Mouse (Mus musculus) Patski (cell line): ENCODE measurements around the gene Tmem178. TPM values are rescaled to one million over a fixed set of nuclear protein-coding genes. Genes with fewer than 3 reads are reported as not detected.
A peak's percentile ranks its signal among the peaks of the same experiment; 100 is the strongest.

ENCODE experiments used
- ATAC-seq: fragments of 100-300 bp; one replicate; pipeline ENCODE4 v1.8.0; 2021
- CTCF ChIA-PET: fragments of 350-600 bp; sonication (Branson Sonifier 250); formaldehyde crosslinking; loops from one replicate; lab custom pipeline; 2022; ENCODE audit warnings: inconsistent platforms; lab: Charles Lee
- POLR2A ChIA-PET: fragments of 350-600 bp; sonication (Branson Sonifier 250); formaldehyde crosslinking; loops from one replicate; lab custom pipeline; 2022; ENCODE audit warnings: antibody characterized with exemption, inconsistent platforms; lab: Charles Lee
- DNase-seq: peaks from one replicate; pipeline ENCODE4 v3.0.0-alpha.2; 2011; ENCODE audit warnings: low read depth, low spot score
- H3K27me3 ChIP-seq: fragments of 371-371 bp; one replicate; pipeline ENCODE4 v1.5.1; 2021
- CTCF ChIP-seq: fragments of 100-300 bp; IDR thresholded peaks from one replicate; pipeline ENCODE4 v1.5.1; 2021
- in situ Hi-C: fragments of 300-500 bp; cut with MboI; formaldehyde crosslinking; loops from 3 replicates; pipeline ENCODE4 v1.11.1; 2018; ENCODE audit warnings: low pct_unique_long_range_greater_than_20kb, mixed read lengths
- polyA plus RNA-seq: library from polyadenylated mRNA; unstranded; gene quantifications from one replicate; pipeline ENCODE4 v1.2.3, GENCODE M21; 2021

Tmem178 gene
- polyA plus RNA-seq, 1 experiment from 2014 or later = 13.4 TPM

DNA sequence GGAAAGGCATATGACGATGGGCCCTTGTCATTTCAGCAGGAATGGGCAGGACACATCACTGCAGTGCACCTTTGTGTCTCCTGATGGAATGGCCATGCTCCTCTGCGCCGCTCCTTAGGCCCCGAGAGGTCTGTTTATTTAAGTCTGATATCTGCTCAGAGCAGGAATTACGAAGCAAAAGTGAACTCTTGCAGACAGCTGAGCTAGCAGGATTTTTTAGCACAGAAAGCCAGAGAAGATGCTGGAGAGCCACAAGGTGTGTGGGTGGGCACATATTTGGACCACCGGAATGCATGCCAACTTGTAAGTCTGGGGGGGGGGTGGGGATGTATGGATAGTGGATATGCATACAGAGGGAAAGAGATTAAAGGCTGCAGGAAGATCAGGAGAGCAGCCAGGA is 13.9 kb downstream of the Tmem178 start:
- CTCF ChIA-PET = no interaction called here
- ATAC-seq (no peak), DNase-seq (no peak)
- H3K27me3 ChIP-seq = no peaks in the 10 kb centered on the region
- no peak for TF ChIP-seq CTCF
- in situ Hi-C loops = no loop called here
- POLR2A ChIA-PET = no interaction called here

DNA sequence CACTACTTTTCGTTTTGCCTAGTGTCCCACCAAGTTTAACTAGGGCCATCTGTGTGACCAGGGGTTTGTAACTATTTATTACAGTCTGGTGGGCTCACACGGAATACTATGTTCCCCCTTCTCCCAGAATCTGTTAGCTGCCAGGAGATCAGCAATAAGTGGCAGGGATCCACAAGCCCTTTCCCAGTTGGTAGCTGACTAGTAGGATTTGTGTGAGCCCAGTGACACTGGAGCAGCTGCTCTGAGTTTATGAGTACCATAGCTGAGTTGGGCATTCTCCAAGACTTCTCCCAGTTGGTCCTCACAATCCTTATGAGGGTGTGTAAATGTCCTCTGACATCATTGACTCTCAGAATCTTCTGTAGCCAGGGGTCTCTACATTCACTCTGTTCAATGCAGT is 15.4 kb downstream of the Tmem178 start:
- in situ Hi-C loops = no loop called here
- ChIA-PET CTCF (interaction anchor here (1.0 kb wide), 1 partner anchor 11 kb away, joined by 5 read pairs; no protein-coding TSS in a partner anchor), POLR2A (no interaction called here)
- ATAC-seq (no peak), DNase-seq (no peak)
- no peaks in the 10 kb centered on the region for H3K27me3 ChIP-seq
- no peak for TF ChIP-seq CTCF

DNA sequence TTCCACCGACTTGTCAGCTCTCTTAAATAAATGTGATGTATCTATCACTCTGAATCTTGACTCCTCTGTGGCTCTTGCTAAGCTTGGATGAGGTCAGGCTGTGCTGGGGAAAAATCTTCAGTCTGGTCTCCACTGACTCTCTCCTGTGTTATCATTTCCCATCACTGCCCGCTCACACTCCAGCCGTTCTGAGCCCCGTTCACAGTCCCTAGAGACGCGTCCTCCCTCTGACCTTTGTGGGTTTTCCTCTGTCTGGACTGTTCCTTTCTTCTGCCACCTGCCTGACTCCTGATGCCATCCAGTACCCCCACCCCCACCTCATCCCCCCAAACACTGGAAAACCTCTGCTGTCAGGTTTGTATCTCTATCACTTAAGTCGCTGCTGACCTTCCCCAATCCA is 23.0 kb downstream of the Tmem178 start:
- POLR2A ChIA-PET = no interaction called here
- no peaks in the 10 kb centered on the region for H3K27me3 ChIP-seq
- ATAC-seq (no peak), DNase-seq (no peak)
- TF ChIP-seq CTCF = no peak
- CTCF ChIA-PET = no interaction called here
- in situ Hi-C loops = no loop called here

DNA sequence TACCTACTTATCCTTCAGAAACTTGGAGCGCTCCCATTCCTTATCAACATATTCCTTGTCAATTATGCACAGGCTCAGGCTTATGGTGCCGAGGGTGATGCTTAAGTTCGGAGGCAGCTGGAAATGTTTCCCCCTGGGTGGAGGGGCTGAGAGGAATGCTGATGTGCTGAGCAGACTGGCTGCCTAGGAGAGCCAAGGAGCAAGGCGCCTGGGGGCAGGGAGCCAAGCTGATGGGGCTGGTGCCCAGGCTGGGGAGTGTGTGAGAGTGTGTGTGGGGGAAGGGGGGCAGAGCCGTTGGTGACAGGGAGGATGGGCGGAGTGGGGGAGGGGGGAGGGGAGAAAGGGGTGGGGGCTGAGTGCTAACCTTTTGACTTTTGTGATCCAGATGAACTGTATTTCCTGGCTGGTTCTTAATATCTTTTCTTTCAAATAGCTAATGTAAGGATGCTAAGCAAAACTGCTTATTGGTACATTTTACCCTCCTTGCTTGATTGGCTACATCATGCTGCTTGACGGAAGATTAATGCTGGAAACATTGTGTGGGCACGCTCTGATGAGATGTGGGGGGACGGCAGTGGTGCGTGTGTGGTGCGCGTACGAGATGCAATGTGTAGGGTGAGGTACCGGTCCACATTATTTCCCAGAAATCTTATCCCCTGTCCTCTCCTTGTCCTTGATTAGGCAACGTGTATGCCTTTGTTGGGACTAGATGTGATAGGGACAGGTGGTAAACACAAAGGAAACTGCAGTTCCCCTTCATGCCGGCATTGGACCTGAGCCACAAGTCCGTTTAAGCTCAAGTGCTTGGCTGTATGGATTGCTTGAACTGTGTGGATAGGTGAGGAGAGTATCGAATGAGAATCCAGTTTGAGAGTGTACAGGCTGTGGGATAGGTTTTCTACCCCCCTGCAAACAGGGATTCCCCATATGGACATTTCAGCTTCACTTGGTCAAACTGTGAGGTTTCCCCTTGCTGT is 25.5 kb downstream of the Tmem178 start:
- ChIA-PET CTCF (no interaction called here), POLR2A (no interaction called here)
- no peak for TF ChIP-seq CTCF
- no peak for DNase-seq
- H3K27me3 ChIP-seq = no peaks in the 10 kb centered on the region
- in situ Hi-C loops = no loop called here
- no peak for ATAC-seq

DNA sequence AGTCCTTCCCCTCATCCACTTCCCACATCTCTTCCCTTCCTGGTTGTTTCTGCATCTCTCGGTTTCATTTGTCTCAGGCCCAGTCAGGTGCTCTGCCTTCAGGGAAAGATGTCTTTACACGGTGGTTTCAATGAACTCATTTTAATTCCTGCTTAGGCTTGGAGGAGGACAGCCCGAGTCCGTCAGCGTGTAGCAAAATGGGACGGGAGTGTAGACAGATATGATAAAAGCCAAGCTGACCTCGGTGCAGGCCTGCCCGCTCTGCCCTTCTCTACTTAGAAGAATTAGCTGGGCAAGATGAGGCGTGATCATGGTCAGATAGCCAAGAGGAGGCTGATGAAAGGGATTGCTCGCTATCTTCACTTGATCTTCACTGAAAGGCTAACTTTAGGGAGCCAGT is 26.3 kb downstream of the Tmem178 start:
- DNase-seq (no peak), ATAC-seq (no peak)
- no peak for TF ChIP-seq CTCF
- in situ Hi-C loops = no loop called here
- ChIA-PET POLR2A (no interaction called here), CTCF (no interaction called here)
- H3K27me3 ChIP-seq = no peaks in the 10 kb centered on the region

DNA sequence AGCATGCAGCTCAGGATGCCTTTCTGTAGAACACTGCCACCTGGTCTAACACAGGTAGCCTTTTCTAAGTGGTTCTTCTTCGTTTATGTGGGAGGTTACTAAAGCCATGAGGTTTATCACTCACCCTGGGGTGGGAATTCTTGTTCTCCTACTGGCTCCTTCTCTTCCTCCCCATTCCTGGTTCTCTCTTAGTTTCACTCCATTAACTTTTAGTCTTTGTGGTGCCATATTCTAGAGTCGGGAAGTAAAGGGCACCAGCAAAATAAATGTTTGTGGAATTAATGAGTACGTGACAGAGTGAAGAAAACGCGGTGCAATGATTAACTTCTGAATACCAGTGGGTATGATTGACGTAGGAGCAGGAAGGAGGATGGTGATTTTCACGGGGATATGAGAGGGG is 28.5 kb downstream of the Tmem178 start:
- H3K27me3 ChIP-seq = no peaks in the 10 kb centered on the region
- in situ Hi-C loops = no loop called here
- no peak for TF ChIP-seq CTCF
- ATAC-seq (no peak), DNase-seq (no peak)
- CTCF ChIA-PET = no interaction called here
- POLR2A ChIA-PET = no interaction called here

DNA sequence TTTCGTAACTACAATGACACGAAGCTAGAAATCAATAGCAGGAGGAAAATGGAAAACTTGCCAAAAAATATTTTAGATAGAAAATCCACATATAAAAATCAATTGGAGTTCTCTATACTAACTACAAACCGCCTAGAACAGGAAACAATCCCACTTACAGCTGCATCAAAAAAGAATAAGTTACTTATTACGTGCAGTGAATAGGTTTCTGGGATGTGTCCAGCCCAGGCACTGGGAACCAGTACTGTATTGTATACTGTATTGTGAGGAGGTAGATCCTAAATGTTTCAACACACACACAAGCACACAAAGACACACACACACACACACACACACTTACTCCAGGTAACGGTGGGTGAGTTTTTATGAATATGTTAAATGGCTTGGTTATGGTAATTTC is 32.8 kb downstream of the Tmem178 start:
- CTCF ChIA-PET = no interaction called here
- ATAC-seq (no peak), DNase-seq (no peak)
- no peaks in the 10 kb centered on the region for H3K27me3 ChIP-seq
- no peak for TF ChIP-seq CTCF
- in situ Hi-C loops = no loop called here
- POLR2A ChIA-PET = no interaction called here

DNA sequence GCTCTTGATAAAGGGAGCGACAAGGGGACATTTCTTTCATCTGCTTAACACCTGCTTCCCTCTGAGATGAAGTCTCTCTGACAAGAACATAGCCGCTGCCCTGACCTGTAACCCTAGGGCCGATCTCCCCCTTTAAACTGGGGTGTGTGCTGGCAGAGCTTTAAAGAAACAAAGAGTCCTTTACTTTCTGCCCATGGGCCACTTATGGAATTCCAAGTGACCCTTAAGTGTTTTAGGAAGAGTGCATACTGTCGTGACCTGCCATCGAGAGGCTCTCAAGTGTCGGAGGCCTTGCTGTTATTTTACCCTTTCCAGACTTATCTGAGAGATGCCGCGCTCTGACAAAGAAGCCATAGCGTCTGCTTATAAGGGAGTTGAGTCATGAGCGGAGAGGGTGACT is 35.7 kb downstream of the Tmem178 start:
- ChIA-PET POLR2A (interaction anchor here (1.1 kb wide), 1 partner anchor 89 kb away, joined by 3 read pairs; no protein-coding TSS in a partner anchor), CTCF (interaction anchor here (1.2 to 1.8 kb wide), 7 partner anchors 14 to 207 kb away, joined by 3 to 5 read pairs (median 4); no protein-coding TSS in a partner anchor)
- ATAC-seq = no peak
- no peak for TF ChIP-seq CTCF
- in situ Hi-C loops = loop anchor here (5.0 kb wide), 2 partner anchors 88 to 208 kb away; no protein-coding TSS in a partner anchor
- H3K27me3 ChIP-seq = no peaks in the 10 kb centered on the region
- no peak for DNase-seq

DNA sequence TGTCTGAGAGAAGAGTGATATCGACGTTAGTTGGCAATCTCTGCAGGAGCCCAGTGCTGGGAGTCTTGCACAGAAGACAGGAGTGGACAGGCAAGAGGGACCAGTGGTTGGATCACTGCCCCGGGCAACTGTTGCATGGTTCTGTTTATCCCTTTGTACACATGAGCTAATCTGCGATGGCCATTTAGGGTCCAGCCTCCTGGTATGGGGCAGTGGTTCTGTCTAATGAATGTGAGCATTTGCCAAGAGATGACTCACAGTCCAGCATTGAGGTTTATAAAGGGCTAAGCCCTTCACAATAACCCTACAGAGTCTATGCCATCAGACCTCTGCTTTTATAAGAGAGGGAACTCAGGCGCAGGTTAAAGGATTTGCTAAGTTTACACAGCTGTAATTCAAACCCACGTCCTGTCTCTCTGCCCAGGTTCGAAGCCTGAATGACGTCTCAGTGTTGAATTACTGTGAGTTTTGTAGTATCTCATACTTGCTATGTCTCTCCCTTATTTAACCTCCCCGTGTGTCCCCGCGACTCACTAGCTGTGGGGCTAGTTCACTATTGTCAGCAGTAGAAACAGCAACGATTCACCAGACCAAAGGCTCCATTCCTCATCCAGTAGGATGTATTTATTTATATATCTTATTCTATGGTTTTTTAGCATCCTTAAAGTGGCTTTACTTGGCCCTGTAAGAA is 37.4 kb downstream of the Tmem178 start:
- CTCF ChIA-PET = interaction anchor here (0.7 to 2.1 kb wide), 21 partner anchors 13 to 361 kb away, joined by 3 to 10 read pairs (median 3); no protein-coding TSS in a partner anchor

DNA sequence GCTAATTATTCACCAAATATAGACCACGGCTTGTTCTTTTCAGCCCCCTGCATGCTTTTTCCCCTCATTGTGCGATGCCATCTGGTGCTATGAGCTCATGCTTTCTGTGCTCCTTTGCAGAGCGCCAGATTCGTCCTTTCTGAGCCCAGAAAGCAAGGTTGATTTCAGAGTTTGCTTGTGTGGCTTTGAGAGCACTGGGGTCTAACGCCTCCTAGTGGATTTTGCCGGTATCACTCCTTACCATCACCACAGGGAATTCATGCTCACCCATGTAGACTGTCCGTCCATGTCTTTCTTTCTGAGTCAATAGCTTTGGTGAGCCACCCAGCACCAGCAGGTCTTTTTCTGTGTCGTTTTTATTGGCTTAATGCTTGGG is 38.0 kb downstream of the Tmem178 start:
- peak; percentile 88 for TF ChIP-seq CTCF
- H3K27me3 ChIP-seq = no peaks in the 10 kb centered on the region
- in situ Hi-C loops = loop anchor here (5.0 kb wide), 2 partner anchors 90 to 210 kb away; no protein-coding TSS in a partner anchor
- CTCF ChIA-PET = interaction anchor here (0.7 to 2.1 kb wide), 22 partner anchors 14 to 362 kb away, joined by 3 to 10 read pairs (median 3); no protein-coding TSS in a partner anchor
- POLR2A ChIA-PET = interaction anchor here (1.0 to 1.5 kb wide), 2 partner anchors 16 to 46 kb away, joined by 3 to 4 read pairs; no protein-coding TSS in a partner anchor
- ATAC-seq (peak; percentile 51), DNase-seq (no peak)

More for the DNA sequence above, 37.4 kb downstream of the Tmem178 start:
- ATAC-seq (peak; percentile 98), DNase-seq (peak; percentile 99)
- H3K27me3 ChIP-seq = no peaks in the 10 kb centered on the region
- no peak for TF ChIP-seq CTCF
- in situ Hi-C loops = loop anchor here (5.0 kb wide), 2 partner anchors 90 to 210 kb away; no protein-coding TSS in a partner anchor
- POLR2A ChIA-PET = interaction anchor here (1.5 kb wide), 1 partner anchor 45 kb away, joined by 4 read pairs; no protein-coding TSS in a partner anchor
